Mouse (Mus musculus): Measurements from ENCODE around the gene Grik4.

DNA sequence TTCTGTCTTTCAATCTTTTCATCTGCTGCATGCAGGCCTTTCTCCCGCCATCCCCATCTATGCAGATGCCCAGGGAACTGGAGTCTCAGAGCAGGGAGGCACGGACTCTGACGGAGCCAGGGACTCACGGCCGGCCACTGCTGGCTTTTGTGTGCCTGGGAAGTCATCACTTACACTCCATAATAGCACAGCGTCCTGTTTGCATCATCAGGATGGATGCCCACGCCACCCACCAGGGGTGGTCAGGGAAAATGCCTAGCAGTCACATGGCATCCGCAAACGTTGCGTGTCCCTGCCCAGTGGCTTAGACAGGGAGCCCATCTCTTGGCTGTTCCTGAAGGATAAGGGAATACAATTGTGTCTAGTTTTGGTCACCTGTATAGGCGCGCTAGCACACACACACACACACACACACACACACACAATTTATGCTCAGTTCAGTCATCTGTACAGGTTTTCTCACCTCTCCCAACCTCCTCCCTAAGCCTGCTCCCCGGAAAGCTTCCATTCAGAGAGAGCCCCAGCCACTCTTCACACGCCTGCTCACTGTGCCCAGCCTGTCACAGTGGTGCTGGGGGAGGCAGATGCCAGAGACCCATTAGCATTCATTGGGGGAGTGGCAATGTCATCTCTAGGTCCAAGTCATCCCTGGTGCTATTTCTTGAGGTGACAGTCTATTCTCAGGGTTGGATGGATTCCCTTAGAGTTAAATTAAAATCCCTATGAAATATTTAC, 370.5 kb downstream of the Grik4 start:
- TF ChIP-seq CTCF (IDR thresholded peaks at IDR 0.05; ENCODE audit: borderline replicate concordance, insufficient read depth, low read length) (no peak), POLR2A (IDR thresholded peaks at IDR 0.05; ENCODE audit: low read depth, low read length) (no peak)

Measured in embryonic fibroblast, embryonic 13.5 days (primary cell).